Mouse (Mus musculus) gastrocnemius, postnatal 25 days (tissue): ENCODE data around the gene Lig1. TPM values are rescaled to one million over a fixed set of nuclear protein-coding genes. Genes with fewer than 3 reads are reported as not detected.

Source experiments
- DNase-seq: peaks from one replicate; pipeline ENCODE4 v3.0.0; 2022
- total RNA-seq, 2 experiments: library from RNA; stranded (reverse); gene quantifications; 1 replicate in 1 of 2; 2 replicates in 1 of 2; pipeline ENCODE4 v1.2.3; 2021

Gene Lig1
- total RNA-seq, 2 experiments from 2014 or later, result 1.00 to 2.4 TPM

GRCm38 (mm10) chr7:13310493-13311199 is 33.6 kb downstream of the Lig1 start:
- DNase-seq, result no peak

DNA sequence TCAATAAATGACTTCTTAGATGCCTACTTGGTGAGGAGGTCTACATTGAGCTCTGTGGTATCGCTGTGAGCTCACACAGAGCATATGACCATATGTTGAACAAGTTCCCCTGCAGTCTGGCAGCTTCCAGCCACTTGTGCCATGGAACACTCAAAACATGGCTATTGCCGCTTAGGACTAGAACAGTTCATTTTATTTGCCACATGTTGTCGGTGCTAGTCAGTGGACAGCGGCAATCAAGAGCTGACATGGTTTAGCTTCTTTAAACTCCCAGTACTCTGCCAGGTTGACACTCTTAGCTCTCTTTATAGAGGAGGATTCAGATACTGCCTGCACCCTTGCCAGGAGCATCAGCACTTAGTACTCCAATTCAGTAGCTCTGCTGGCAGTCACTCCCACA is 34.3 kb downstream of the Lig1 start:
- no peak for DNase-seq

DNA sequence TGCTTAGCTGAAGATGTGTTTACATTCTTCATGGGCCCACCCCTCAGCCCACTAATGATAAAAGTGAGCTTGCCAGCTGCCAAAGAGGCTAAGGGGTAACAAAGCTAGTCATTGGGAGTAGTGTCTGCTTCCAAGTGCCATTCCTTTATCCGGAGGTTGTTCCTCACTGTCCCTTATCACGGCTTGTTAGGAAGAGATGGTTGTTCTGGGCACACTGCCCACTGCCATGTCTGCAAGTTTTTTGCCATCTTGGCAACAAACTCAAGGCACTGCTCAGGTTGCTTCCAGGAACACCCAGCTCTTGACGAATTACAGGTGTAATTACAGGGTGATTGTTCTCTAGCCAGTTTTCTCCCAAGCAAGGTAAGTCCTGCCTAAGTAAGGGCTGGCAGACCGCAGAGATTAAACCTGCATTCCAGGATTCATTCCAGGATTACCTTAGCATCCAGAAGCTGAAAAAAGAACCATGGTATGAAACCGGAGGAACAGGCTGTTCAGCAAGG is 37.1 kb downstream of the Lig1 start:
- DNase-seq, result peak; percentile 26

DNA sequence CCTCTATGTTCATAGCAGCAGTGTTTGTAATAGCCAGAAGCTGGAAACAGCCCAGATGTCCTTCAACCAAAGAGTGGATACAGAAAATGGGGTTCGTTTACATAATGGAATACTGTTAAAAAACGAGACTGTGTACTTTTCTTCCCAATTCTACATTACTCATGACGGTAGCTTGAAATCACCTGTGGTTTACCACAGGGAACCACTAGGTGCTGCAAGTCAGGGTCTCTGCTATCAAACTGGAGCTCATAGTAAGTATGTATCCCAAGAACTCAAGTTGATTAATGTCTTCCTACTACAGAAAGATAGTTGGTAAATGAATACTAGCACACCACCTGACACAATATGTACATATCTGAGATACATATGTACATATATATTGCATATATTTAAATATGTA is 44.3 kb downstream of the Lig1 start:
- no peak for DNase-seq

DNA sequence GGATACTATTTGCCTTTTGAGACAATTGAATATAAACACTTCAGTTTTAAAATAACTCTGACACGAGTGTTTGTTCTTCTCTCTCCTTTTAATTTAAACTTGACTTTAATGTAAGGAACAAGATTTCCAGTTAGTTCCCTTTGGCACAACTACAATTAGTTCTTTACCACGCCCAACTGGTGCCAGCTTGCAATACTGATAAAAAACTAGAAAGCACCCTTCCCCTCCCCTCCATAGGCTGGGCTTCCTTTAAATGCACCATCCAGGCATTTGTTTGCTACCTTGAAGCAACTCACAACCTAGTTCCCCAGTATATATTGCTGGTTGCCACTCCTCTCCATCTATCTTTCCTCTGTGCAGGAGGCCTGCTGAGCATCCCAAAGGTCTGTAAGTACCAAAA is 47.2 kb downstream of the Lig1 start, which contains the start of gene Pla2g4c:
Gene Pla2g4c, plus strand, starts transcription at position 340 of the 400 bp plus-strand sequence.
- DNase-seq, result no peak

DNA sequence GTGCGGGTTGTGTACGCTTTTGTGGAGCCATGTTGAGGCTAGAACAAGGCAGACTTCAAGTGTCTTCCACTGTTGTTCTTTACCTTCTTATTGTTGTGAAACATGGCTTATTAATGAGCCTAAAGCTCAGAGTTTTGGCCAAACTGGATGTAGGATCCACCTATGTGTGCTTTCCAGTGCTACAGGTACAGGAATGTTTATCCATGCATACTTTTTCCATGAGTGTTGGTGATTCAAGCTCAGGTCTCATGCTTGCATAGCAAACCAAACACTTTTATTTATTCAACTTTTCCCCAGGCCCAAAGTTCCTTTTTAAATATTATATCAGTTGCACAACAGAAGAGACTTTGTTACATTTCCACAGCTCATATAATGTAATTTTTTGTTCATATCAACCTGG is 53.5 kb downstream of the Lig1 start:
- DNase-seq, result no peak

GRCm38 (mm10) chr7:13355943-13356342 is 78.9 kb downstream of the Lig1 start:
- no peak for DNase-seq

Other genes starting within 250 kb of the Lig1 start
- 10 to 100 TPM; 76.1 to 89.9 TPM for gene Chmp2a, start 242.5 kb upstream of the Lig1 start, total RNA-seq
- gene Ube2m, start 239.0 kb upstream of the Lig1 start, total RNA-seq, result 100 to 1,000 TPM; 132 to 138 TPM
- gene Mzf1, start 222.5 kb upstream of the Lig1 start, total RNA-seq, result under 1 TPM; 0.54 to 0.75 TPM
- not detected for gene Vmn1r85, start 182.1 kb upstream of the Lig1 start, total RNA-seq
- gene Vmn1r86, start 157.4 kb upstream of the Lig1 start, total RNA-seq, result not detected
- not detected for gene Vmn1r87, start 137.1 kb upstream of the Lig1 start, total RNA-seq
- under 1 TPM; 0.03 to 0.10 TPM for gene Vmn1r88, start 117.7 kb upstream of the Lig1 start, total RNA-seq
- not detected for gene Vmn1r89, start 64.3 kb upstream of the Lig1 start, total RNA-seq
- 1 to 10 TPM; 7.6 to 8.0 TPM for gene Zswim9, start 1.4 kb downstream of the Lig1 start, total RNA-seq
- gene Pla2g4c, start 47.4 kb downstream of the Lig1 start, total RNA-seq, result under 1 TPM in 1 of 2 experiments, not detected in 1; 0.08 TPM
- gene Cabp5, start 120.8 kb downstream of the Lig1 start, total RNA-seq, result not detected
- not detected for gene Bsph1, start 173.6 kb downstream of the Lig1 start, total RNA-seq